ENCODE assay signal across 17 mouse cellular contexts in the genomic region with DNA sequence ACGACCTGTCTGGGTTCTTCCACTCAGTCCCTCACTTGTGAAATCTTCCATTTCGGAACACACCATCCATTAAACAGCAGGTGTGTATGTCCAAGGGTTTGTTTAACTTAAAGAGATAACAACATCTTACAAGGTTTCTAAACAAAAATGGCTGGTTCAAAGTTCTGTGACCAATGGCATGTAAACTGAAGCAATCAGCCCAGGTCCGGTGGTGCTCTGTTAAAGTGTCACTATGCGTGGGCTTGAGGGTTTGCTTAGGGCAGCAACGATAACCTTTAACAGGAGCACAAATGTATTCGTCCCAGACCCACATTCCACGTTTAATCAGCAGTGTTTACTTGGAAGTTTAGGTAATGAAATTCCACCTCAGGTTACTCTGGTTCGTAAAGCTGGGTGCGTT. TPM values are rescaled to one million over a fixed set of nuclear protein-coding genes. Genes with fewer than 3 reads are reported as not detected.
"Had no signal": no experiment of that assay in that cellular context is flagged by ENCODE, and none has a peak within 500 bp of the region (broad histone marks: within the 10 kb centered on the region; RNA-seq: fewer than 3 reads in every experiment).

No protein-coding gene starts in this region.

- ATAC-seq: hindbrain, embryonic 16.5 days; inflammation-experienced regulatory T-cells, adult 6 months; lung, postnatal 0 days had no signal

- H3K4me3 ChIP-seq: kidney, embryonic 15.5 days; limb, embryonic 13.5 days; midbrain, embryonic 10.5 days; myocyte; neural tube, embryonic 15.5 days had no signal

- H3K4me2 ChIP-seq: kidney, embryonic 15.5 days; limb, embryonic 13.5 days; neural tube, embryonic 15.5 days had no signal

- H3K27ac ChIP-seq: kidney, embryonic 15.5 days; limb, embryonic 13.5 days; midbrain, embryonic 10.5 days; neural tube, embryonic 15.5 days had no signal

- H3K4me1 ChIP-seq: kidney, embryonic 15.5 days; limb, embryonic 13.5 days; midbrain, embryonic 10.5 days; neural tube, embryonic 15.5 days had no signal

- DNase-seq: kidney, adult 18-20 months; kidney, postnatal 14 days; left cerebral cortex, postnatal 4 days; lung, adult 2 months; lung, postnatal 36 days; midbrain, embryonic 14.5 days; right cerebral cortex, adult 18-20 months; spleen, adult 18-20 months; thymus, postnatal 14 days had no signal

- H3K27me3 ChIP-seq: kidney, embryonic 15.5 days; limb, embryonic 13.5 days; neural tube, embryonic 15.5 days had no signal

- H3K9me3 ChIP-seq: kidney, embryonic 15.5 days; limb, embryonic 13.5 days; midbrain, embryonic 10.5 days; neural tube, embryonic 15.5 days had no signal

- H3K36me3 ChIP-seq: kidney, embryonic 15.5 days; limb, embryonic 13.5 days; midbrain, embryonic 10.5 days; neural tube, embryonic 15.5 days had no signal

- H3K9ac ChIP-seq: kidney, embryonic 15.5 days; limb, embryonic 13.5 days; neural tube, embryonic 15.5 days had no signal

RNA-seq across cellular contexts. Expression of a gene that starts 29.6 kb away (rescaled TPM):
- polyA plus RNA-seq: hindbrain, embryonic 16.5 days; inflammation-experienced regulatory T-cells, adult 6 months; midbrain, embryonic 10.5 days; midbrain, embryonic 14.5 days; myocyte had no signal

RNA-seq across cellular contexts. Expression of a gene that starts 59.5 kb away (rescaled TPM):
- polyA plus RNA-seq: midbrain, embryonic 14.5 days had no signal
